Mouse (Mus musculus) retina, embryonic 14.5 days (tissue): ENCODE measurements around the gene Tmem132c.
"Not testable (repeated sequence)": the region's sequence is repeated elsewhere in the genome, so short reads cannot be mapped to it uniquely, and the experiment has no call there.

ENCODE experiments used
- DNase-seq: peaks from one replicate; pipeline ENCODE4 v3.0.0-alpha.2; 2015; ENCODE audit warnings: low spot score

Tmem132c gene

GRCm38 (mm10) chr5:127346364-127346763, 104.8 kb downstream of the Tmem132c start:
- no peak for DNase-seq

- DNase-seq, result peak; percentile 37
Observed at GRCm38 (mm10) chr5:127347053-127347748, 105.6 kb downstream of the Tmem132c start.

- no peak for DNase-seq
Observed at GRCm38 (mm10) chr5:127349221-127350065, 107.8 kb downstream of the Tmem132c start.

GRCm38 (mm10) chr5:127353002-127353401, 111.4 kb downstream of the Tmem132c start:
- DNase-seq, result peak; percentile 35

GRCm38 (mm10) chr5:127355836-127356235, 114.2 kb downstream of the Tmem132c start:
- DNase-seq, result peak; percentile 22

GRCm38 (mm10) chr5:127357878-127358277, 116.3 kb downstream of the Tmem132c start:
- not testable (repeated sequence) for DNase-seq

- no peak for DNase-seq
Observed at GRCm38 (mm10) chr5:127361145-127361544, 119.5 kb downstream of the Tmem132c start.

GRCm38 (mm10) chr5:127365061-127365460, 123.5 kb downstream of the Tmem132c start:
- peak; percentile 57 for DNase-seq

- no peak for DNase-seq
Observed at GRCm38 (mm10) chr5:127368191-127368590, 126.6 kb downstream of the Tmem132c start.

GRCm38 (mm10) chr5:127369812-127370211, 128.2 kb downstream of the Tmem132c start:
- DNase-seq, result no peak

GRCm38 (mm10) chr5:127370503-127370902, 128.9 kb downstream of the Tmem132c start:
- DNase-seq, result no peak

- DNase-seq, result no peak
Observed at GRCm38 (mm10) chr5:127374251-127374650, 132.6 kb downstream of the Tmem132c start.

- no peak for DNase-seq
Observed at GRCm38 (mm10) chr5:127375654-127376053, 134.0 kb downstream of the Tmem132c start.

GRCm38 (mm10) chr5:127378521-127378920, 136.9 kb downstream of the Tmem132c start:
- DNase-seq, result peak; percentile 24

GRCm38 (mm10) chr5:127379351-127379750, 137.7 kb downstream of the Tmem132c start:
- DNase-seq, result no peak

GRCm38 (mm10) chr5:127381216-127381615, 139.6 kb downstream of the Tmem132c start:
- no peak for DNase-seq

- DNase-seq, result no peak
Observed at GRCm38 (mm10) chr5:127382571-127382970, 141.0 kb downstream of the Tmem132c start.

- no peak for DNase-seq
Observed at GRCm38 (mm10) chr5:127391187-127391586, 149.6 kb downstream of the Tmem132c start.

GRCm38 (mm10) chr5:127396889-127397288, 155.3 kb downstream of the Tmem132c start:
- DNase-seq, result no peak

GRCm38 (mm10) chr5:127398010-127398409, 156.4 kb downstream of the Tmem132c start:
- DNase-seq, result no peak

GRCm38 (mm10) chr5:127405391-127406000, 163.9 kb downstream of the Tmem132c start:
- no peak for DNase-seq

GRCm38 (mm10) chr5:127406014-127406655, 164.5 kb downstream of the Tmem132c start:
- no peak for DNase-seq
